Mouse (Mus musculus) CD8-positive naive resting alpha-beta T cell, adult 2 months (primary cell): ENCODE data around the gene Ccdc71.

ENCODE experiments used
- DNase-seq, 2 experiments: peaks; one replicate each; pipeline ENCODE4 v3.0.0; 2022; ENCODE audit warnings: low read depth in 2 of 2, low spot score in 2 of 2

Gene Ccdc71

DNA sequence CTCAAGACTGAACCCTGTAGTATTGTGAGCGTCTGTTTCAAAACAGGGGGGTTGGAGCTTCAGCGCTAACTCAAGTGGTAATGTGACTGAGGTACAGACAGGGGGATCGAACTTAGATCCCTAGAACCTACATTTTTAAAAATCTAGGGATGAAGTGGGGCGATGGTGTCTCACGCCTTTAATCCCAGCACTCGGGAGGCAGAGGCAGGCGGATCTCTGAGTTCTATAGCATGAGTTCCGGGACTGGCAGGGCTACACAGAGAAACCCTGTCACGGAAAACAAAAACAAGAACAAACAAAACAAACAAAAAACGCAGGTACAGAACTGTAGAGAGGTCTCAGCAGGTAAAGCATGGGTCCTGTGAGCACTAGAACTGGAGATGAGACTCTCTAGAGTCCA, 3.4 kb upstream of the Ccdc71 start:
- no peak for DNase-seq

DNA sequence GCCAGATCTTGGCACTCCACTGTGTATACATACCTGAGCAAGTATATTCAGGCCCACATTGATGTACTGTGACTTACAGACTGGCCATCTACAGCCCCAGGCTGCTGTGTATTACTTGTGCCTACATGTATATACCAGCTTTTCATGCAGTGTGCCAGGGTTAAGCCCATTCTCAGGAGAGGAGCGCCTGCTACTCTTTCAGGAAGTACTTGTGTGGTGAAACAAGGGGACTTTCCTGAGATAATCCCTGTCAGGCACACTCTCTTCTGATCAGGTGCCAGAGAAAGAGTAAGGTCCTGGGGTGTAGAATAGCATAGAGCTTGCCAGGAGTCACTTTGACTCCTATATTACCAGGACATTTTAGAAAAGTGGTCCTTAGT, 398 bp upstream of the Ccdc71 start:
- no peak for DNase-seq

DNA sequence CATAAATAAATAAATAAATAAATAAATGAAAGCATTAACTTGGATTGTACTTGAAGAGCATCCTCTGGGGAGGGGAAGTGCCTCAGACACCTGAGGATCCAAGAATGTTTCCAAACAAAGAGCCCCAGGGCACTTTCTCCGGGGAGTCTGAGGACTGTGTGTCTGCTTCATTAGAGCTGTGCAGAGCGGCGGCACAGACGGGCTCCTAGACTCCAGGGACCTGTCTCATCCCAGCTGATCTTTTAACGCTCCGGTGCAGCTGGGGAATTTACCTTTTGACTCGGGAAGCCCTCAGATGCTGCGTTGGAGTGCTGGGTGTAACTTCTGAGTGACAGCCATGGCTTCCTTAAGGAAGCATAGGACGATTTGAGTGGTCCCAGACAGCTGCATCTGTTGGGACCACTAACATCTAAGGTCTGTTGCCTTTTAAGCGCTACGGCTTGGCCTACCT, 879 bp downstream of the Ccdc71 start, which contains the start of gene Klhdc8b:
TSS of gene Klhdc8b (minus strand) at position 401 of the 451 bp plus-strand sequence.
- no peak for DNase-seq

DNA sequence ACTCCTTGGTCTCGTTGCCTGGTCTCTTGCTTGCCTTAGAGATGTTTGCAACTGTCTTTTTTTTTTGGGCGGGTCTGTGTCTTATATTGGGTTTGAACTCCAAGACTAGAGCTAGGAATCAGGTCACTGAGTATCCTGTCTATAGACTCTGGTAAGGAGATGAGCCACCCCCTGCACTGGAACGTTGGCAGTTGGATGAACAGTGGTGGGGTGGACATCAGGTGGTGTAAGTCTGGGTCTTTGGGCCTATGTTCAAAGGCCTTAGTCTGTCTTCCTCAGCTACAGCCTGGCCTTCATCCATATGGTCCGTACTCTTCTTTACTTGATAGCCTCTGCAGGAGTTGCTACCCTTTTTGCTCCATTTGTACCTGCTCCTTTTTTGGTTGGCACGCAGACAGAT, 1.3 kb downstream of the Ccdc71 start:
- DNase-seq, result no peak

DNA sequence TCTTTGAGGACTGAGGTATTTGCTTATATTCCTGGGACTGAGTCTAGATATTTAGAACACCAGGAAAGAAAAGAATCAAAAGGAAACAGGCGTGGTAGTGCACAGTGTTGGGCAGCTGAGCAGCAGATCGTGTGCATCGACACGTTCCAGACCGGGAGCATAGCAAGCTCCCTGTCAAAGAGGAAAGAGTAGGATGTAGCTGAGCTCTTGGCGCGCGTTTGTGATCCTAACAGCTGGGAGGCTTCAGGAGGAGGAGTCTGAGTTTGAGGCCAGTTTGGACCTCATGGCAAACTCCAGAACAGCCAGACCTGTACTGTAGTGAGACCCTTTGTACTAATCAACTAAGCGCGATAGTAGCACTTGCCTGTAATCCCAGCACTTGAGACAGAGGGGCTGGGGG, 1.9 kb downstream of the Ccdc71 start:
- DNase-seq, result no peak

DNA sequence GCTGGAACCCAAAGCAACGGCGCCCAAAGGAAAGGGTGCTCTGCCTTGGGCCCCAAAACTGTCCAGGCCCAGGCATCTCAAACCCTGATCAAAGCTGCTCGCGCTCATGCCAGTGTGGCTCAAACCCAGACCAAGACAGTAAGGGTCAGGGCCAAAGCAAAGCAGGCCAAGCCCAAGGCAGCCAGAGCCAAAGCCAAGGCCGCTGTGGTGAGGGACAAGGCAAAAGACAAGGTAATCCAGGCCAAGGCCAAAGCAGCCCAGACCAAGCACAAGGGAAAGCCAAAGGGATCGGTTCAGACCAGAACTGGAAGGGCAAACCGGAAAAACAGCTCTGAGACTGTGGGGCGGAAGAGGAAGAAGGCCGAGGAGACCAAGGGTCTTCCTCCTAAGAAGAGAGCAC, 3.4 kb downstream of the Ccdc71 start:
- no peak for DNase-seq

DNA sequence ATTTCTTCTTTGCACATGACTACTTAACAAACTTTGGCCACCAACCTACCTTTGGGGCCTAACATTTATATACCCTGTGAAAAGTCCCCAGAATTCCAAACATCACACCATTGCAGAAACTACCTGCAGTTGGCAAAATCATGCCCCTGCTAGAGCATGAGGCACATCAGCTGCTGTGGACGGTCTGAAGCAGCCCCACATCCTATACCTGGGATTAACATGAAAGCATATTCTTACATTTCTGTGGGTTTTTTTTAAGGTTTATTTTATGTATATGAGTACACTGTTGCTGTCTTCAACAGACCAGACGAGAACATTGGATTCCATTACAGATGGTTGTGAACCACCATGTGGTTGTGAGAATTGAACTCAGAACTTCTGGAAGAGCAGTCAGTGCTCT, 5.9 kb downstream of the Ccdc71 start:
- DNase-seq, result no peak

DNA sequence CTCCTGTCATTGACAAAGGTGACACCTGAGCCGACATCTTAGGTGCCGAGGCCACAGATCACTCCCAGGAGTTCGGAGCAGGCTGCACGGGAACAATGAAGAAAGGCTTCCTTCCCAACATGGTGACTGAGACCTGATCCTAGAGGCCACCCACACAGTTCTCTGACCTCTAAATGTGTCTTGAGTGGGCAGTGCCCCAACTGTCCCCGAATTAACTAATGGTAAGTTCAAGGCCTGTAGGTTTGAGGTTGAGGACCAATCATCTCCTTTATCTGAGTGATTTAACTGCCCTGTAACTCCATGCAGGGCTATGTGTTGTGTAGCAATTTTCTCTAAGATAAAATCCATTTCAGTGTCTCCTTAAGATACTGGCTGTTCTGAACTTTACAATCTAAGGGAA, 9.1 kb downstream of the Ccdc71 start:
- DNase-seq, result no peak

DNA sequence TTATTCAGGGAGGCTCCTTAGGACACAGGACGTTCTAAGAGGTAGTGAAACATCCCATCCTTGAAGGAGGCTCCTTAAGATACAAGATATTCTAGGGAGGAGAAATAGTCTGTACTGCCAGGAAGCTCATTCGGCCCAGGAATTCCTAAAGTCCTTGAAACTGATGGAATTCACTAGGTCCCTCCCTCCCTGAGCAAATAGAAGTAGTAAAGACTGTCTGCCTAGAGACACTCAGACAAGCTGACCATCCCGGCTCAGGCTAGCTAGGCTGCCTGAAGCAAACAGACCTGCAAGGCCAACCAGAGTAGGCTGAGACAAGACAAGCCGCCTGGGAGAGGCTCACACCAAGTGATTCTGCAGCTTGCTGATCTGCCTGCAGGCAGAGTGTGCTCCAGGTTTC, 9.5 kb downstream of the Ccdc71 start:
- DNase-seq, result no peak

DNA sequence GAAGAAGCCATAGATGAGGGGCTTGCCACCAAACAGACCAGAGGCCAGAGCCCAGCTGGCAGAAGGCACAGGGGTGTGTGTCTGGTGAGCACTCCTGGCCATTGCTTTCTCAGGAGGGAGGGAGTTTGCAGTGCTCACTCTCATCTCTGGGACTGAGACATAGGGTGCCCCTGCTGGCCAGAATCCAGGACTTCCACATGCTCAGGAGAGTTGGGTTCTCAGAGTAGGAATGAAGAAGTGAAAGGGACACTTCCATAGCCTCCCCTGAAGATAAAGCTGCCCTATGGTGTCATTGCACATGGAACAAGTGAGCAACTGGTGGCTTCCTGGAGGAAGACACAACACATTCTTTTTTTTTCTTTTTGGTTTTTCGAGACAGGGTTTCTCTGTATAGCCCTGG, 14.2 kb downstream of the Ccdc71 start:
- DNase-seq, result no peak

DNA sequence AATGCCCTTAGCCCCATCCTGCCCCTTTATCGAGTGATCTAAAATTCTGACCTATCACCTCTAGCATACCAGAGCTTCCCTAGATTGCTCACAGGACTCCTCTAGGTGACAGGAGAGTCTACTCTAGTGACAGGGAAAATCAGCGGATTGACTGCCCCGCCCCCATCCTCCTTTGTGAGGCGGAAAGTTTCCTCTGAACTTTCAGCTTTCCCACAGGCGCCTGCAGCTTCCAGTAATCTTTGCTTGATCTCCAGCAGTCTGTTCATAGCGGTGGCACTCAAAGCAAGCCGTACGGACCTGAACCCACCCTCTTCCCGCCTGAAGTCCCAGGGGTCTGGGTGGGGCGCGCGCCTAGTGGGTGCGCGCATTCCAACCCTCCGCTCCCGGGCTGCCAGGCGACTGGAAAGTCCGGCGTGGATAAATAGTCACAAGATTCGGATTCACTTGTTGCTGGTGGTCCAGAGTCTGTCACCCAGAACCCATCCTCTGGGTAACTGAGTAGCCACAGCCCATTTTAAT, 18.4 kb downstream of the Ccdc71 start:
- DNase-seq, result no peak

DNA sequence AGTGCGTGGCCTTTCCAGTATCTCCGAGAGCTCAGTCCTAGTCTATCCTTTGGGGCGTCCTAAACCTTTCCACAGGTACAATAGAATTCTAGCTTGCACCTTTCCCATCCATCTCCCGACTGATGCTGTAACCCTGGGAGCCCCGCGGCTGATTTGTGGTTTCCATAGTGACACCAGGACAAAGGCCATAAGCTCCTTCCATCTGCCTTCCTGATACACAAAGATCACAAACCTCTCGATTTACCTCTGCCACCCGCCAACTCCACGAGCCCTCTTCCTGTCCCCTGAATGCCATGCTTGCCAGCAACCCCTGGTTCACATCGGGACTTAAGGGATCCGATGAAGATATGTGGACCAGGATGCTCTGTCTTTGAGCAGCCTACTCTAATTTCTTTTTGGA, 18.9 kb downstream of the Ccdc71 start:
- DNase-seq, result no peak

DNA sequence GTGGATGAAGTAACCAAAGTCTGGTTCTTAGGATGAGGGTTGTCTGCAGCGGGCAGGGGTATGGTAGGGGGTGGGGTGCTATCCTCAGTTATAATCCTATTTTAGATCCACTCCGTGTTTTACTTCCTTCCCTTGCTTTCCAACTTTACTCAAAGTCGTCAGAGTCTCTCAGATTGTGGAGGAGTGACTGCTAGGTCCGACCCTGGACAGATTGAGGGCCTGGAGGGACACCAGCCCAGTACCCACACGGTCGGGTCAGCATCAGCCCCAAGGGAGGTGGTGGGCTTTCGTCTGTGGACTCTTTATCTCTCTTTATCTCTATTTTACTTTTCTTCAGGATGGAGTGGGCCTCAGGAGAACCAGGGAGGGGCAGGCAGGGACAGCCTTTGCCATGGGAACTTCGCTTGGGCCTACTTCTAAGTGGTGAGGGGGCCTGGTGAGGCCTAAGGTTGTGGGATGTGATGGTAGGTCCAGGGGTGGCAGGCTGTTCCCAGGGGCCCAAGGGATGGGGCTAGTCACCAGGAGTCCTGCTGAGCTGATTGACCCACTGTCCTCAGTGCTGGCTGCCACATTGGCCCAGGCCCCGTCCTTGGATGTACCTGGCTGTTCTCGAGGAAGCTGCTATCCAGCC, 19.5 kb downstream of the Ccdc71 start, which contains the start of gene Lamb2:
TSS of gene Lamb2 (plus strand) at position 16 of the 631 bp plus-strand sequence.
- DNase-seq, result no peak

DNA sequence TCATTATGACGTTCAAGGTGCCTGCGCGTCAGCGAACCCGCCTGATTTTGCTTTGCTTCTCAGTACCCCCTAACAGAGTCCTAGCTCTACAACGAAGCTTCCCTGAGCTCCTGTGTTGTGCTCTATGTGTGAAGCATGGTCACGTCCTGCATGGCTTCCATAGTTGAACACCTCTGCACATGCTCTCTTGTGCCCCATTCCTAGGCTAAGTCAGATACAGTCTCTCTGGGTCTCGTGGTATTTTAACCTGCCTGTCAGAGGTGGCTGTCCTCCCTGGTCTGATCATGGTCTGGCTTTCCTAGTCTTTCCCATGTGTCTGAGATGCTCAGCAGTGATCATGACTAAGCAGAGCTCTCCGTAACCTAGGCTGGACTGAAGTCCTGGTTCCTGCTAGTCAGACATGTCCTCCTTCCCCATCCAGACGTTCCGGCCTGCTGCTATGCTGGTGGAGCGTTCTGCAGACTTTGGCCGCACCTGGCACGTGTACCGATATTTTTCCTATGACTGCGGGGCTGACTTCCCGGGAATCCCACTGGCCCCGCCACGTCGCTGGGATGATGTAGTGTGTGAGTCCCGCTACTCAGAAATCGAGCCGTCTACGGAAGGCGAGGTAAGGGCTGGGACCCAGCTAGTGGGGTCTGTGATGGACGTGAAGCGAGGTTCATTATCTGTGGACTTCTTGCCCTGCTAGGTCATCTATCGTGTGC, 20.6 kb downstream of the Ccdc71 start:
- DNase-seq, result no peak

DNA sequence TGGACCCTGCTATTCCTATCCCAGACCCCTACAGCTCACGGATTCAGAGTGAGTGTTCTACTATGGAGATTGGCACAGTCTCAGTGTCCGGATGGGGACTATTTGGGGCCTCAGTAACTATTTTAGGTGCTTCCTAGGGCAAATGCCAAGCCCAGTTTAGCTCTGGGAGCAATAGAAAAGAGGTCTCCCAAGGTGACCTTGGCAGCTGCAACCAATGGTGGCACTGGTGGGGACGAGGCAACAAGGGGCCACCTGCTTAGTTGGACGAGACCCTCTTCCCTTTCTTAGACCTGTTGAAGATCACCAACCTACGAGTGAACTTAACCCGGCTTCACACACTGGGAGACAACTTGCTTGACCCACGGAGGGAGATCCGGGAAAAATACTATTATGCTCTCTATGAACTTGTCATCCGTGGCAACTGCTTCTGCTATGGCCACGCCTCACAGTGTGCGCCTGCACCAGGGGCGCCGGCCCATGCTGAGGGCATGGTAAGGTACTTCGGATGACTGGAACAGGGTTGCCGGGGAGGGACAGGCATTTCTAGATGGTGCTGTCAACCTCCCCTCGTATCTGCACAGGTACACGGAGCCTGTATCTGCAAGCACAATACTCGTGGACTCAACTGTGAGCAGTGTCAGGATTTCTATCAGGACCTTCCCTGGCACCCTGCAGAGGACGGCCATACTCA, 21.3 kb downstream of the Ccdc71 start:
- no peak for DNase-seq

DNA sequence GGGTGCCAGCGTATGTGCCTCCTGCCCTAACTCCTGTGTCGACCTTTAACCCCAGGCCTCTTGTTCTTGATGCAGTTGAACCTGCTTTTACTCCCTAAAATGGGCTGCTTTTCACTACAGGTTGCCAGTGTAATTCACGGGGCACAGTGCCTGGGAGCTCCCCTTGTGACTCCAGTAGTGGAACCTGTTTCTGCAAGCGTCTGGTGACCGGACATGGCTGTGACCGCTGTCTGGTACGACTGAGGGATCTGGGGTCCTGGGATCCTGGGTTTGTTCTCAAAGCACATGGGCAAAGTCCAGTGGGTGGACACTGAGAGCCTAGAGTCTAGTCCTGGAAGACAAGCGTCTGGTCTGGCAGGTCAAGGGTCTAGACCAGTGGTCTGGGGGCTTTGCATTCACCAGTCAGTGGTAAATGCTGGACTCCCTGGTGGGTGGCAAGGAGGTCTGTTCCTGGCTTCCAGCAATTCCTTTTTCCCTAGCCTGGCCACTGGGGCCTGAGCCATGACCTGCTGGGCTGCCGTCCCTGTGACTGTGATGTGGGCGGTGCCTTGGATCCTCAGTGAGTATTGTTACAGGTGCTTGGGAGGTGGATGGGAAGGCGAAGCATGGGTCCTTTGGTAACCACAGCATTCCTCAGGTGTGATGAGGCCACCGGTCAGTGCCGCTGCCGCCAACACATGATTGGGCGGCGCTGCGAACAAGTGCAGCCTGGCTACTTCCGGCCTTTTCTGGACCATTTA, 22.9 kb downstream of the Ccdc71 start:
- no peak for DNase-seq

DNA sequence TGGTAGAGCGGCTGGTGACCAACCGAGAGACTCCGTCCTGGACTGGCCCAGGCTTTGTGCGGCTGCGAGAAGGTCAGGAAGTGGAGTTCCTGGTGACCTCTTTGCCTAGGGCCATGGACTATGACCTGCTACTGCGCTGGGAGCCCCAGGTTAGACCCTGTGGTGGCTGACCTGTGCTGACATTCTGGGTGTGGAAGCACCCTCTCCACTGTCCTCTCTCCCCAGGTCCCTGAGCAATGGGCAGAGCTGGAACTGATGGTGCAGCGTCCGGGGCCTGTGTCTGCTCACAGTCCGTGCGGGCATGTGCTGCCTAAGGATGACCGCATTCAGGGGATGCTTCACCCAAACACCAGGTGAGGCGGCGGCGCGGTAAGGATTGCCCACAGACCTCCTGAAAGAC, 23.7 kb downstream of the Ccdc71 start:
- DNase-seq, result no peak

DNA sequence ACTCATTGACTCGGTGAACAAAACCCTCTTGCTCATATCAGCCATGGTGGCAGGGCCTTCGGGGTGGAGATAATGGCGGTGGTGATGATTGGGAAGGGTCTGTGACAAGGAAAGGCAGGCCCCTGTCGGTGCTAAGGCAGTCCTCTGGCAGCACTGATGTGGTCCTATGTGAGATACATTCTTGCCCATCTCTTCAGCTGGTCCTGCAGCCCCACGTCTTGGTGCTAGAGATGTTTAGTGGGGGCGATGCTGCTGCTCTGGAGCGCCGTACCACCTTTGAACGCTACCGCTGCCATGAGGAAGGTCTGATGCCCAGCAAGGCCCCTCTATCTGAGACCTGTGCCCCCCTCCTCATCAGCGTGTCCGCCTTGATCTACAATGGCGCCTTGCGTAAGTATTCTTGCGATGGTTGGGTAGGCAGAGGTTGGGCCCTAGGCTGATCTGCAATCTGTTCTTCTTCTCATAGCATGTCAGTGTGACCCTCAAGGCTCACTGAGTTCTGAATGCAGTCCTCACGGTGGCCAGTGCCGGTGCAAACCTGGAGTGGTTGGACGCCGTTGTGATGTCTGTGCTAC, 25.1 kb downstream of the Ccdc71 start:
- no peak for DNase-seq

DNA sequence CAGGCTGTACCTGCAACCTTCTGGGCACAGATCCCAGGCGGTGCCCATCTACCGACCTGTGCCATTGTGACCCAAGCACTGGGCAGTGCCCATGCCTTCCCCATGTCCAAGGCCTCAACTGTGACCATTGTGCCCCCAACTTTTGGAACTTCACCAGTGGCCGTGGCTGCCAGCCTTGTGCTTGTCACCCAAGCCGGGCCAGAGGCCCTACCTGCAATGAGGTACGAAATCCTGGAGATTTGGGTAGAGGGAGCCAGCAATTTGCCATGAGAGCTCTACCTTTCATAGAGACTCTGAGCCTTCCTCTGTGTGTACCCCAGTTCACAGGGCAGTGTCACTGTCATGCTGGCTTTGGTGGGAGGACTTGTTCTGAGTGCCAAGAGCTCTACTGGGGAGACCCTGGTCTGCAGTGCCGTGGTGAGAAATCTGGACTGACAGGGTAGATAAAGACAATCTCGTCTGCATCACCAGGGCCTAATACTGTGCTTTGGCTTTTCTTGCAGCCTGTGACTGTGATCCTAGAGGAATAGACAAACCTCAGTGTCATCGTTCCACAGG, 26.7 kb downstream of the Ccdc71 start:
- no peak for DNase-seq

DNA sequence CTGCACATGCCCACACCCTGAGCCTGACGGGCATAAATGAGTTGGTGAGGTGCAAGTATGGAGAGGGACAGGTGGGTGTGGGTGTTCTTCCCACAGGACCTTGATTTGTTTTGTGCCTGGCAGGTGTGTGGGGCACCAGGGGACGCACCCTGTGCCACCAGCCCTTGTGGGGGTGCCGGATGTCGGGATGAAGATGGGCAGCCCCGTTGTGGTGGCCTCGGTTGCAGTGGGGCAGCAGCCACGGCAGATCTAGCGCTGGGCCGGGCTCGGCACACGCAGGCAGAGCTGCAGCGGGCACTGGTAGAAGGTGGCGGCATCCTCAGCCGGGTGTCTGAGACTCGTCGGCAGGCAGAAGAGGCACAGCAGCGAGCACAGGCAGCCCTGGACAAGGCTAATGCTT, 28.1 kb downstream of the Ccdc71 start:
- no peak for DNase-seq

DNA sequence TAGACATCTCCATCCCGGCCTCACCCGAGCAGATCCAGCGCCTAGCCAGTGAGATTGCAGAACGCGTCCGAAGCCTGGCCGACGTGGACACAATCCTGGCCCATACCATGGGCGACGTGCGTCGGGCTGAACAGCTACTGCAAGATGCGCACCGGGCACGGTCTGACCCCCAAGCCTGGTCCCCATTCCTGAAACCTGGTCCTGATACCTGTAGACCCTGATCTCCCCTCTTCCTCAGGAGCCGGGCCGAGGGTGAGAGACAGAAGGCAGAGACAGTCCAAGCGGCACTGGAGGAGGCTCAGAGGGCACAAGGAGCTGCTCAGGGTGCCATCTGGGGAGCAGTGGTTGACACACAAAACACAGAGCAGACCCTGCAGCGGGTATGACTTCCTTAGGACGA, 28.9 kb downstream of the Ccdc71 start:
- no peak for DNase-seq
